Mouse (Mus musculus) G1E (cell line): ENCODE results near the gene Gnb3.

Source experiments
- CTCF ChIP-seq: IDR thresholded peaks from 2 replicates; pipeline ENCODE4 v1.5.1; 2012; ENCODE audit warnings: low read depth, low read length, inconsistent platforms, mixed read lengths
- GATA1 ChIP-seq: IDR thresholded peaks from 2 replicates; pipeline ENCODE4 v1.6.1; 2012; ENCODE audit warnings: borderline replicate concordance, low read length, inconsistent platforms, mixed read lengths
- GATA2 ChIP-seq: IDR thresholded peaks from 2 replicates; pipeline ENCODE4 v1.6.1; 2012; ENCODE audit warnings: low read depth, low read length, inconsistent platforms, borderline replicate concordance
- POLR2AphosphoS5 ChIP-seq: IDR thresholded peaks from 2 replicates; pipeline ENCODE4 v1.6.1; 2012; ENCODE audit warnings: low read depth, low read length, inconsistent platforms; ENCODE audit not compliant: insufficient replicate concordance
- TAL1 ChIP-seq: conservative IDR thresholded peaks from 2 replicates; pipeline ENCODE4 v1.6.1; 2012; ENCODE audit warnings: low read depth, low read length, inconsistent platforms, mixed read lengths

GRCm38 (mm10) chr6:124790121-124790520 lies 50.0 kb downstream of the Gnb3 start:
- no peak for TF ChIP-seq CTCF
- TF ChIP-seq TAL1, result no peak
- TF ChIP-seq POLR2AphosphoS5, result no peak
- TF ChIP-seq GATA1, result no peak
- no peak for TF ChIP-seq GATA2
